Mouse (Mus musculus) layer of hippocampus, postnatal 25 days (tissue): ENCODE data around the gene Btaf1. TPM values are rescaled to one million over a fixed set of nuclear protein-coding genes. Genes with fewer than 3 reads are reported as not detected.

ENCODE experiments used
- DNase-seq, 2 experiments: peaks; one replicate each; pipeline ENCODE4 v3.0.0; 2022; ENCODE audit warnings: mixed read lengths in 2 of 2, low spot score in 1 of 2; ENCODE audit errors: extremely low spot score in 1 of 2
- total RNA-seq, 2 experiments: library from RNA; stranded (reverse); gene quantifications; 2 replicates each; pipeline ENCODE4 v1.2.3; 2021

Gene Btaf1
- 10 to 100 TPM; 21.2 to 22.4 TPM for total RNA-seq

DNA sequence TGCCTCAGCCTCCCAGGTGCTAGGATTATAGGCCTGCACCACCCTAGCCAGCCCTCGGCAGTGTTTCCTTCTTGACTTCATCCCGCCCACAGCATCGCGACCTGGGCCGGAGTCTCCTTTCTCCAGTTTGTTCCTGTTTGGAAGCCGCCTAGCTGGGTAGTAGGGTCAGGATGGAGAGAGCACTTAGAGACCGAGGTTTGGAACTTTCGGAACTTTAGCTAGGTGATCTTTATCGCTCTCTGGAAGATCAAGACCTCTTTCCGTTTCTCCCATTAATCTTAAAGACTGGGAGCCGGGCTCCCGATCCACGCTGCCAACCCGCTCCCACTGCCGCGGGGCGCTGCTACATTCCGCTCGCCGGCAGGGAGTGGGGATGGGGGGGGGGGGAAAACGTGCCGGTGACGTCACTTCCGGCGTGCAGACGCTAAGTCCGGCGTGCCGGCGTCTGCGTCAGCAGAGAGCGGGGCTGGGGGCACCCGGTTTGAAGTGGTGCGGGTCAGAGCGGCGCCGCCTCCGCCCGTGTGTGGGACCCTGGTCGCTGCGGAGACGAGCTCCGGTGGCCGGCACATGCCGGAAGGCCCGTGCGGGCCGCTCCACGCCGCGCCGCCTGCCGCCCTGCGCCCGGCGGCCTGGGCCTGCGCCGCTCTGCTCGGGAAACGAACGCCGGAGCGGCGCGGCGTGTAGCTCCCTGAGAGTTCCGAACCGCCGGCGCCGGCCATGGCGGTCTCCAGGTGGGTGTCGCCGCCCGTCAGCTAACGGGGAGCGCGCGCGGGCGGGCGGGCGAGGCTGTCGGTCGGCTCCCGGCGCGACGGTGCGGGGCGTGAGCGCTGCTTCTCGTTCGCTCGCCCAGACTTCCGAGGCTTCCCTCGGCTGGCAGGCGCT lies at the start of gene Btaf1:
Gene Btaf1 (plus strand): TSS at position 409 of the 882 bp plus-strand sequence.
- peak; percentile 70 to 78 for DNase-seq

DNA sequence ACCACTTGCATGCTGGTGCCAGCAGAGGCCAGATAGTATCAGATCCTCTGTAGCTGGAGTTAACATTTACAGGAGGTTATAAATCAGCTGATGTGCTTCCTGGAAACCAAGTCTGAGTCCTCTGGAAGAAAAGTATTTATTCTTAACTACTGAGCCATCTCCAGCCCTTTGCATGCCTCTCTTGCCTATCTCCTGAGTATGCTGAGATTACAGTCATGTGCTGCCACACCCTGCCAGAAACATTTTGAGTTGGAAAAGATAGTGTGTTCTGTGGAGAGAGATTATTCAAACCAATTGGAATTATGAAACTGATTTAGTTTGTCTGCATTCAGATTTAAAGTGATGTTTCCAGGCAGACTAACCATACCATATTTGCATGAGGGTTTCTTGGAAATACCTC lies 48.5 kb upstream of the Btaf1 start:
- DNase-seq: no peak

DNA sequence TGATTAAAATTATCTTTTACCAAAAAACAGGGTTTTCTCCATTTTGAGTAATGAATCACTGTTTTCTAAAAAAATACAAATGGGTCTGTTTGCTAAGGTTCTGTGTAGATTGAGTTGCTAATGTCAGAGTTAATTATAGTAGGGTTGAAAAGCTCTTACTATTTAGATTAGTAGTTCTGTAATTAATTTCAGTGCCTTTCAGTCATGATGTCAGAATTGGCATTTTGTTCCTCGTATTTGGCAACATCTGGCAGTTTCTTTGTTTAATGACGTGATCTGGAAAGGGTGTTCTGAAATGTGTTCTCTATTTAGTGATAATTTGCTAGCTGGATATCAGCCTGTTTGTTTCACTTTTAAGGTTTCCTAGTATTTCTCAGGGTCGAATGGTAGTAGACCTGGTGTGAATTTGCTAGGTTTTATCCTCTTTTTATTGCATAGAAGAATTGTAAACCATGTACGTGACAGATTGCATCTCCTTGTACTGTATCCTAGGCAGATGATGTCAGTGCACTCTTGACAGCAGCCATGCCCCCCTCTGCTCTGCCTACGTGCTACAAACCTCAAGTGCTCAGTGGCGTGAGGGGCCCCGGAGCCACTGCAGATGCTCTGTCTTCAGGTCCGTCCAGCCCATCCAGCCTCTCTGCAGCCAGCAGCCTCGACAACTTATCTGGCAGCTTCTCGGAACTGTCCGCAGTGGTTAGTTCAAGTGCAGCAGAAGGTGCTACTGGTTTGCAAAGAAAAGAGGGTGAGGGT lies 47.0 kb upstream of the Btaf1 start:
- no peak for DNase-seq

DNA sequence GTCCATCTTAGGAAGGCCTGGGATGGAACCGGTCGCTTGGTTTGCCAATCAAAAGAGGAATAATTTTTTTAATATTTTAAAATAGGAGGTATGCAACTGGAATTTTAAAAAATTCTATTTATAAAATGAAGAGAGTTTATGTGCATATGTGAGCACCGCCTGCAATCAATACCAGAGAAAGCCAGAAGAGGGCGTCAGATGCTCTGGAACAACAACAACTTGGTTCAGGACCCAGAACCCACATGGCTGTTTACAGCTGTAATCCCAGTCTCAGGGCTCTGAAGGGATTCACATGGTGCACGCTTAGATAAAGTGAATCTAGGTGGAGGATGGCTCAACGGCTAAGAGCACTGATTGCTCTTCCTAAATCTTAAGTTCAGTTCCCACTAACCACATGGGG lies 42.8 kb upstream of the Btaf1 start:
- peak in 1 of 2 experiments; percentile 41 for DNase-seq

DNA sequence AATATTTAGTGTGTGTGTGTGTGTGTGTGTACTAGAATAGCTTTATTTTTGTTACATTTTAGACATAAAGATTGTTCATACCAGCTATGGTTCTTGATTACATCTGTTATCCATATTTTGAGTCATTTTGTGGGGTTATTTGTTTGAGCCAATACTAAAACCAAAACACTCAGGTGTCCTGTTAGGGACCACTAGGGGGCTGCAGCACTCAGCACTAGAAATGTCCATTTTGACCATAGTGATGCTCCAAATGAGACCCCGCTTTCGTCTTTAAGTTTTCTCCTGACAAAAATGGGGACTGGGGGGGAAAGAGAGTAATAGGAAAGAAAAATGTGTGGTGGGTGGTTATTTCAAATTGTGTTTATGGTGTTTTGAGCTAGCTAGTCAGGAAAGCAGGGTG lies 39.6 kb upstream of the Btaf1 start:
- no peak for DNase-seq

DNA sequence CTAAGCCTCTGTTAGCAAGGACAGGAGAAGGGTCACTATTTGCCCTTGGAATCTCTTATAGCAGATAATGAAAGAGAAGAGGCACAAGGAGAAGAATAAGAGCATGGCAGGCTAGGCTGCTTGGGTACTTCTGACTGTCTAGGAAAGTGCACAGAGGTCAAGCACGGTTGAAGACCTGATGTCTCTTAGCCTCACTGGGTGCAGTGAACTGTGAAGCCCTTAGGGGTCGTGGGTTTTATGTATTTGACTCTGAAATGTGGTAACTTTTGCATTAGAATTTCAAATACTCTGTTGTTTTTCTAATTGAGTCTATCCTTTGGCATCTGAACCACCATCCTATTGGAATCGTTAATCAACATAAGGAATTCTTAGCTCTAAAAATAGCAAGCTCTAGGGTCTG lies 38.2 kb upstream of the Btaf1 start:
- no peak for DNase-seq

DNA sequence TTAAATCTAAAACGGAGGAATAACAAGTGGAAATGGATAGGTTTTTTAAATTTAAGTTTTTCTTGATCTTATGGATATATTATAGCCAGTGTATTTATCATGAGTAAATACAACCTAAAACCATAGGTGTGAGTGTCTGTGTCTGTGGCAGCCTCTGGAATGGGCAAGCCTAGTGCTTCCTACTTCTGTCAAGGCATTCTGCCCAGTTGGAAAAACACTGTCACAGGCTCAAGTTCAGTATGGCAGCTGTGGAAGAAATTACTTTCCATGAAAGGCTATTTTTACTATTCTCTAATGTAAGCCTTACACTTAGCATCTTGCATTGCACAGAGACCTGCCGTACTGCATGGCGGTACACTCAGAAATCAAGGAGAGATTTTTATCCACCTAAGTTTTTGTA lies 34.1 kb upstream of the Btaf1 start:
- no peak for DNase-seq

DNA sequence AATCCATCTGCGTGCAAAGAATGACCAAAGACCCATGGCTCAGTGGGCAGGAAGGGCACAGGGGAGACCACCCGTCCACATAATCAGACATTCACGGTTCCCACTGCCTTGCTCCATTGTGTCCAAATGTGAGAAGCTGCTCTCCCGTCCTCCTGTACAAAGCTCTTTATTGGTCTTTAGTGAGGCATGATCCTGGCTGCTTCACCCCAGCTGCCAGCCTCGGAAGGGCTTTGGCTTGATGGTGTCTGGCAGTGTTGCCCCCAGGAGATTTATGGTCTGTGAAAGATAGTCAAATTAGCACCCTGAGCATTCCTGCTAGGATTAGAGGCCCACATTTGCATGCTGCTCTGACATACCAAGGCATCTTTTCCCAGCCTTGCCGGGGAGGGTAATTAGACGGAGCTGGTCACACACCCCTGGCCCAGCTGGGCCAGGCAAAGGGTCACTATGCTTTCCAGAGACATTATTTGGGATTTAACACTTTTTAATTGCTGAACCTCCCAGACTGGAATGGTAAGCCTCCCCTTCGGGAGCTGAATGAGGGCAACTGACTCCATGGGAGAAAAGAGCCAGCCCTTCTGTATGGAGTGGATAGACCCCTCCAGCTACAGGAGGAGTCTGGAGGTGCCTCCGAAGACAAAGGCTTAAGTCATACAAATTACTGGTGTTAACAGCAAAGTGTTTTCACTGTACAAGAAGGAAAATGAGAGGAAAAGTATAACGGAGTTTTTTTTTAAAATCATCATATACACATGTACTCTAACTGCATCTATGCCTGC lies 28.9 kb upstream of the Btaf1 start:
- no peak for DNase-seq

DNA sequence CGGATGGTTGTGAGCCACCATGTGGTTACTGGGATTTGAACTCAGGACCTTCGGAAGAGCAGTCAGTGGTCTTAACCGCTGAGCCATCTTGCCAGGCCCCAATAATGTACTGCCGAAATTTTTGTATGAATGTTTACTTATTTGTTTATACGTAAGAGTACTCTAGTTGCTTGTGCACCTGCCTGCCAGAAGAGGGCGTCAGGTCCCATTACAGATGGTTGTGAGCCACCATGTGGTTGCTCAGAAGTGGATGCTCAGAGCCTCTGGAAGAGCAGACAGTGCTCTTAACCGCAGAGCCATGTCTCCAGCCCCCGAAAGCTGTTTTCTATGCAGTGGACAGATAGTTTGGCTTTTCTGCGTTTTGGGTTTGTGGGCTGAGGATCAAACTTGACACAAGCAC lies 28.1 kb upstream of the Btaf1 start:
- peak in 1 of 2 experiments; percentile 34 for DNase-seq

DNA sequence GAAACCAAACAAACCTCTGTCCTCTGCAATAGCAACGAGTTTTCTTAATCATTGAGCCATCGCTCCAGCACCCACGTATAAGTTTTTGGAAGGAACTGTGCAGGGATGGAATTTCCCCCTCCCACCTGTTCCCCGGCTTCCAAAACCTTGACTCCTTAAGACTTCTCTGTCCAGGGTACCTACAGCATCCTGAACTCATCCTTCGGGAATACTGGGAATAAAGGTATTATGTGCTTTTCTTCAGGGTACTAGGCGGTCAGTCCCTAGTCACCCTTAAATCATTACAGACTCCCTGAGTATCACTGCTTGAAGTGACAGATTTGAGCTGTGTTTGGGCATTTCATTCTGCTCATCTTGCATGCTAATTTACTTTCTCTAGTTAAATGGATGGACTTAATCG lies 22.5 kb upstream of the Btaf1 start:
- DNase-seq: no peak

DNA sequence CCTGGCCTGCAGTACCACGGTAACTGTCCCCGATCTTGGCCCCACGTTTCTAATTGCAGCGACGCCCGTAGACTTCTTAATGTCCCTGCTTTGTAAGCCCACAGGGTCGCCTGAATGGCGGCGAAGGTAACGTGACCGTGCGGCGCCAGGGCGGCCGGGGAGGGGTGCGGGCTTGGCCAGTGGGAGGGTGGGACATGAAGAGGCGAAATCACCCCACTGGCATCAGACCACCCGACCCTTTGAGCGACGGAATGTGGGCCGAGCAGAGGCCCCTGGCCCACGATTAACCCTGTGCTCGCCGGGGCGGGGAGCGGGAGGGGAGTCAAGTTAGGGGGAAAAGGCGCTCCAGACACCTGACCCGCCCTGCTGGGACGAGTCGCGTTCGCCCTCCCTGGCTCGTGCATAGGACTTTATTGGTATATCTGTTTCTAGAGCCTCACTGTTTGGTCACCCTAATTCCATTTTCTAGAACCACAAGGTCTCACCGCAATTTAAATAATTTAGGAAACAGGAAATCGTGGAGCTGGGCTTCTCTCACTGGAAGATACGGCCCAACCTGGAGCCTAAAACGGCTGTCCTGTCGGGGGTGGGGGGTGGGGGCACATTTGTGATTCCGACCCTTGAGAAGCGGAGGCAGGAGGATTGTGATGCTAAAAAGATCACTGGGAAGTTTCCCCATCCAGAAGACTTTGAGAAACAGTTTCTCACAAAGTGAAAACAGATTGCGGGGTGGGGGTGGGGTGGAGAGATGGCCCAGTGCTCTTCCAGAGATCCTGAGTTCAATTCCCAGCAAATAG lies 21.5 kb upstream of the Btaf1 start:
- DNase-seq: peak; percentile 35 to 45

DNA sequence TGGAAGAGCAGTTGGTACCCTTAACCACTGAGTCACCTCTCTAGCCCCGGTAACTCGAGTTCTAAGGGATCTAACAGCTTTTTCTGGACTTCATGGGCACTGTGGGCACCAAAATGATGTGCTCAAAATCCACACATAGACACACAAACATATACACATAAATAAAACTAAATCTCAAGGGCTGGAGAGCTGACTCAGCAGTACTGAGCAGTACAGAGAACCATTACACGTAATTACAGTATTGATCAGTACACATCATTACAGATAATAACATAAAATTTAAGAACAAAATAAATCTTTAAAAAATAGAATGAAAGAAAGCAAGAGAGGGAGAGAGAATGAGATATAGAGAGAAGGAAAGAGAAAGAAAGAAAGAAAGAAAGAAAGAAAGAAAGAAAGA lies 16.7 kb upstream of the Btaf1 start:
- DNase-seq: no peak

DNA sequence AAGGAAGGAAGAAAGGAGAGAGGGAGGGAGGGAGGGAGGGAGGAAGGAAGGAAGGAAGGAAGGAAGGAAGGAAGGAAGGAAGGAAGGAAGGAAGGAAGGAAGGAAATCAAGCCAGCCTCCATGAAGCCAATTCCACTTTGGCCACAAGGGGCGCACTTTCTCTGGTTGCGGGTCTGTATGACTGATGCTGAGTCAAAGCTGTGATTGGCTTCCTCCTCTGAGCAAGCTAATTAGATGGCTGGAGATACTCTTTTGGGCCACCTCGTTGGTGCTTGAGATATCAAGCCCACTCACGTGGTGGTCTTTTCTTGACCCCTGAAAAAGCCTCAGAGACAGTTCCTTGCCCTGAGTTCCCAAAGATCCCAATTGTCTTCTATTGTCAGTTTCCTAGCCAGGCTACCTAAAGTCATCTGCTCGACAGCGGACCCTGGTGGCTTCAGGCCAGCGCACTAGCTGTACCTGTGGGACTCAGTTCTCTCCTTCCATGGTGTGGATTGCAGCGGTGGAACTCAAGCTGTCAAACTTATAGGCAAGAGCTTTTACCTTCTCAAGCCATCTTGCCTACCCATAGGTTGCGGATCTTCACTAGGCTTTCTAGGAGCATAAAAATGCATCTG lies 16.1 kb upstream of the Btaf1 start:
- peak in 1 of 2 experiments; percentile 65 for DNase-seq

DNA sequence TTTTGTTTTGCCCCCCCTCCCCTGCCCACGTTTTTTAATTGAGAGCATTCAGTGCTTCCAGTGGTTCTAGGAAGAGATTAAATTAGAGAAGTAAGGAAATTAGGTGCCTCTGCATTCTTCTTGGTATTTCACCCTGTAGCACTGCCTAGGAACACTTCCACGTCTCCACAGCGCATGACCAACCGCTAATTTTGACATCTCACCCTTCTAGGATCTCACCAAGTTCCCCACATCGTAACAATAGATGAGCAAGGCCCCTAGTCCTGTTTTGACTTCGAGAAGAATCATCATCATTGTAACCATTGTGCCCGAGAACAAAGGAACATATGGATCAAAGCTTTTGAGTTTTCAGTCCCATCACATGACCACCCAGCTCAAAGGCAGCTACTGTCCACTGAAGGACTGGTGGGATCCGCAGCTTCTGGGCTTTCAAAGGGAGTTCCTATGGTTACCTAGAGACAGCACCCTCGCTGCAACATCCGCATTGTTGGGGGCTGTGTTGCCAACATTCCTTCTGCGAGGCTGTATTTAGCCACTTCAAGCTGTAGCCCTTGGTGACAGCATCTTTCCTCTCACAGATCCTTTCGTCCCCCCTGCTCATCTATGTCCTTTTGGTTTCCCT lies 15.3 kb upstream of the Btaf1 start:
- DNase-seq: peak in 1 of 2 experiments; percentile 18

DNA sequence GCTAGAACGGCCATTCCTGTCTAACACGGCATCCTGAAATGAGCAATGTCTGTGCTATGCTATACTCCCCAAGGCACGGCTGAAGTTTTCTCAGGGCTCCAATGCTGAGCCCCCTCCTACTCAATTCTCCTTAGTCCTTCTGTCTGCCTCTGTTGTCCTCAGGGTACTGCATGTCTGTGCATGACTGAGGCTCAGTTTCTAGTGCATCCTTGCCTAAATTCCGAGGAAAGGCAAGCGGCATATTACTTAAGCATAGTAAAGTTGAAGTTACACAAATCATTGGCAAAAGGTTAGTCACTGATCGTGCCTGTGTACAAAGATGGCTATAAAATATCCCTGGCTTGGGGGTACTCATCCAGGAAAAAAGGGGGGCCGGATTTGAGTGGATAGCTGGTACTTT lies 12.8 kb upstream of the Btaf1 start:
- no peak for DNase-seq

DNA sequence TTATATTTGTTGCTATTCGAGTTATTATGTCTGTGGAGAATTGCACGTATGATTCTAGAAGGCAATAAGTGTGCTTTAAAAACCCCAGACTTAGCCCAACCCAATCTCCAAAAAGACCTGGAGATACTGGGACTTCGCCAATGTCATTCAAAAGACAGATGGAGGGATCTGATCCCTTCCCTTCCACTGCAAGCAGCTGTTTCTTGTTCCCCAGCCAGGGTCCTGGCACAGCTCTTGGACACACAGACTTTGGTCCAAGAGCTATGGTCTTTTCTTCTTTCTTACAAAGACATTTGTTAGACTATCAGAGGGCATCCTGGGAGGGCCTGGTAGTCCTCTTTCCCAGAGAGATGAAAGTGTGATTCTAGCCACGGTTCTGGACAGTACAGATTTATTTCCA lies 9.7 kb upstream of the Btaf1 start:
- no peak for DNase-seq

DNA sequence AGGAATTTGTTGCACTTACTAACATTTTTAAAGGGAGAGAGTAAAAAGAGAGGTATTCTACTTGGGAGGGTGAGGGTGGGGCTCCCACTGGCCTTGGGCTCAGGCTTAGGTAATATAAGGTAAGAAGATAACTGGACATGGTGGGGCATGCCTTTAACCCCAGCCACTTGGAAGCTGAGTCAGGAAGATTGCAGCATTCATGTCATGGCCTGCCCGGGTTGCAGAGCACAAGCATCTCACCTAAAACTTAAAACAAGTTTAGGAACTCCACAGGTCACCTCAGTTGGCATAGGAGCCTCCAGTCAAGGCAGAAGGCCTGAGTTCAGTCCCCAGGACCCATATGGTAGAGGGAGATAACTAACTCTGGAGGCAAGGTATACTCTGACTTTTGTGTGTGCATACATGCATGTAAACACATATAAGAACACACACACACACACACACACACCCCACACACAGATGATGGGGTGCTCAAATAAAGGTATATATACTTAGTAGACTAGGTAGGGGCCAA lies 8.9 kb upstream of the Btaf1 start:
- no peak for DNase-seq

DNA sequence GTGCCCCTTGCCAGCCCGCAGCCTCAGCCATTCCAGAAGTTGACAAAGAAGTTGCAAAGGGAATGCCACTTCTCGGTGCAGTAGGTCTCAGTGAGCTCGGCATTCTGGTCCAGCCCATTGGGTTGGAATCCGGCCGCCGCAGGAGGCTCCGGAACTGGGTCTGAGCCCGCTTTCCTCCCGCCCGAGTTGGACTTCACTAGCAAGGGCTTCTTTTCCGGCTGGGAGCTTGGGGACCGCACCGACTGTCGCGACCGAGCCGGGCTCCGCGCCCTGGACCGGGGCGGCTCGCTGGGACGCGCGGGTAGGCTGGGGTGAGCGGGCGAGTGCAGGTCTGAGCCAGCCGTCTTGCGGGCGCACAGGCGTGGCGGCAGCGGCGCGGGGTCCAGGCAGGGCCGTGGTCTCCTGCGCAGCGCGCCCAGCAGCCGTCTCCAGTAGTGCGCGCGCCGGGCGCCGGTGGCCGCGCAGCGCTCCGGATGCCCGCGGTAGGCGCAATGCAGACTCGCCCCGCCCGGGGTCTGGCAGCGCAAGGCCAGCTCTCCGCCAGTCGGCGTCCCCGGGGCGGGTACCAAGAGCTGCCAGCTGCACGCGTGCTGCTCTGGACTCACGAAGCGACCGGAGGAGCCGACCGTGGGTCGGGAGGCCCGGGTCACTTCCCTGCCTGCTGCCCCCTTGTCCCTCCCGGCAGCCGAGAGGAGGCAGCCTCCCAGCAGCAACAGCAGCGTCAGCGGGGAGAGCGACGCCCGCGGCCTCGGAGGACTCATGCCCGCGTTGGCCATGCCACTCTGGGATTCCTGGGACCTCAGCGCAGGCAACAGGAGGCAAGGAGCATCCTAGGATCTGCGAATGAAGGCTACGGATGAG lies 7.2 kb upstream of the Btaf1 start:
- peak; percentile 71 to 80 for DNase-seq
